Mouse (Mus musculus) layer of hippocampus, adult 9-10 months (tissue): ENCODE measurements at regions not wholly inside any gene's neighbourhood (a gene's known extent, or its start where the extent isn't known, plus 50 kb on each side); places are given as distances from the start of the nearest gene placed in this dataset.
A peak's percentile ranks its signal among the peaks of the same experiment; 100 is the strongest.

Source experiments
- DNase-seq: peaks from one replicate; pipeline ENCODE4 v3.0.0; 2022; ENCODE audit warnings: low spot score

DNA sequence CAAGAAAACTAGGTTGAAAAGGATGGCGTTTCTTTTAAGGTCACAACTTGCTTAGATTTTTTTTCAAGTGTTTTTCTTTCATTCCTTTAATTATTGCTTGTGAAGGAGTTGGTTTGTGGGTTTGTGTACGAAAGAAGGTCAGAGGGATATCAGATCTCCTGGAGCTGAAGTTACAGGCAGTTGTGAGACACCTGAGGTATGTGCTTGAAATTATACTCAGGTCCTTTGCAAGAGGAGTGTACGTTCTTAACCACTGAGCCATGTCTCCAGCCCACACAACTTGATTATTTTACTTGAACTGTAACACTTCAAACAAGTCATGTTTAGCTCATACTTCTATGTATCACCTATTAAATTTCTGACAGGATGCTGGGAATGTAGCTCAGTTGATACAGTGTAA is 82.5 kb upstream of the Scg2 start:
- no peak for DNase-seq

- peak; percentile 3 for DNase-seq
These were observed 65.8 kb upstream of the Scg2 start for GRCm38 (mm10) chr1:79505677-79506076.
